Mouse (Mus musculus) neural tube, embryonic 11.5 days (tissue): ENCODE results near the gene Itga6. TPM values are rescaled to one million over a fixed set of nuclear protein-coding genes. Genes with fewer than 3 reads are reported as not detected.

Experiments
- ATAC-seq: fragments of 200-750 bp; cut with Nextera tagmentation; 2 replicates; pipeline ENCODE4 v1.8.0; 2017; ENCODE audit warnings: moderate number of reproducible peaks, mild to moderate bottlenecking, moderate TSS enrichment, moderate library complexity; ENCODE audit not compliant: insufficient read depth, low FRiP score, low TSS enrichment
- DNase-seq: peaks from one replicate; pipeline ENCODE4 v3.0.0-alpha.2; 2015; ENCODE audit warnings: low spot score
- H3K27ac ChIP-seq: fragments of 300-500 bp; sonication (generic); 2 replicates; pipeline ENCODE4 v1.5.1; 2014; ENCODE audit warnings: low read depth, mild to moderate bottlenecking, low read length
- H3K27me3 ChIP-seq: fragments of 300-500 bp; sonication (generic); 2 replicates; pipeline ENCODE4 v1.6.1; 2014; ENCODE audit warnings: mild to moderate bottlenecking, low read length, mixed read lengths; ENCODE audit not compliant: control insufficient read depth, insufficient read depth
- H3K36me3 ChIP-seq: fragments of 300-500 bp; sonication (generic); 2 replicates; pipeline ENCODE4 v1.6.1; 2014; ENCODE audit warnings: mild to moderate bottlenecking, low read length, moderate library complexity, mixed read lengths; ENCODE audit not compliant: control insufficient read depth, insufficient read depth
- H3K4me1 ChIP-seq: fragments of 300-500 bp; sonication (generic); 2 replicates; pipeline ENCODE4 v1.6.1; 2014; ENCODE audit warnings: low read length, mixed read lengths; ENCODE audit not compliant: control insufficient read depth, insufficient read depth
- H3K4me2 ChIP-seq: fragments of 300-500 bp; sonication (generic); 2 replicates; pipeline ENCODE4 v1.6.1; 2014; ENCODE audit warnings: low read depth, mild to moderate bottlenecking, moderate library complexity
- H3K4me3 ChIP-seq: fragments of 300-500 bp; sonication (generic); 2 replicates; pipeline ENCODE4 v1.5.1; 2014; ENCODE audit warnings: low read depth, low read length
- H3K9ac ChIP-seq: fragments of 300-500 bp; sonication (generic); 2 replicates; pipeline ENCODE4 v1.6.1; 2014; ENCODE audit warnings: mild to moderate bottlenecking, low read length
- H3K9me3 ChIP-seq: fragments of 300-500 bp; sonication (generic); 2 replicates; pipeline ENCODE4 v1.6.1; 2016; ENCODE audit warnings: low read length; ENCODE audit not compliant: control insufficient read depth
- WGBS: fragments of 180-500 bp; shearing (Covaris S2); extraction: QIAGEN DNeasy Blood & Tissue Kit; methylation state at CpG from one replicate; pipeline ENCODE4 v1.1.7; 2014; 5-methylcytosine and 5-hydroxymethylcytosine counted together
- polyA plus RNA-seq: library from polyadenylated mRNA; unstranded; fragments of >200 nt; fragmentation: Nextera tagmentation; extraction: Ambion mirVana; gene quantifications from 2 replicates; pipeline ENCODE4 v1.2.1, GENCODE M21; 2014

The Itga6 gene
- polyA plus RNA-seq, 1 experiment from 2014 or later: 39.9 TPM

GRCm38 (mm10) chr2:71794139-71794538, 48.7 kb downstream of the Itga6 start:
- ATAC-seq: no peak
- Histone ChIP-seq H3K27ac (no peak overlapping the region), H3K9me3 (no peaks in the 10 kb centered on the region), H3K36me3 (no peaks in the 10 kb centered on the region), H3K27me3 (no peaks in the 10 kb centered on the region), H3K9ac (no peak overlapping the region), H3K4me2 (no peak overlapping the region), H3K4me3 (no peak overlapping the region), H3K4me1 (no peaks in the 10 kb centered on the region)
- DNase-seq: no peak
- 71% methylated on average over 6 of the region's 6 CpGs for WGBS

GRCm38 (mm10) chr2:71796787-71797186, 51.4 kb downstream of the Itga6 start:
- no peaks in the 10 kb centered on the region for H3K36me3 ChIP-seq
- no peaks in the 10 kb centered on the region for H3K9me3 ChIP-seq
- no peaks in the 10 kb centered on the region for H3K27me3 ChIP-seq
- no peak overlapping the region for H3K9ac ChIP-seq
- no peak overlapping the region for H3K4me3 ChIP-seq
- no peak overlapping the region for H3K4me2 ChIP-seq
- DNase-seq: no peak
- H3K4me1 ChIP-seq: no peaks in the 10 kb centered on the region
- H3K27ac ChIP-seq: no peak overlapping the region
- no peak for ATAC-seq
- WGBS: 81% methylated on average over 6 of the region's 6 CpGs

GRCm38 (mm10) chr2:71800798-71801197, 55.4 kb downstream of the Itga6 start:
- H3K4me2 ChIP-seq: no peak overlapping the region
- DNase-seq (no peak), ATAC-seq (no peak)
- WGBS: 44% methylated on average over 6 of the region's 6 CpGs
- H3K4me3 ChIP-seq: no peak overlapping the region
- H3K4me1 ChIP-seq: no peaks in the 10 kb centered on the region
- no peaks in the 10 kb centered on the region for H3K36me3 ChIP-seq
- no peaks in the 10 kb centered on the region for H3K9me3 ChIP-seq
- H3K27ac ChIP-seq: no peak overlapping the region
- no peaks in the 10 kb centered on the region for H3K27me3 ChIP-seq
- no peak overlapping the region for H3K9ac ChIP-seq

GRCm38 (mm10) chr2:71801691-71802090, 56.3 kb downstream of the Itga6 start:
- Histone ChIP-seq H3K27ac (no peak overlapping the region), H3K9ac (no peak overlapping the region), H3K4me3 (no peak overlapping the region), H3K36me3 (no peaks in the 10 kb centered on the region), H3K4me2 (no peak overlapping the region), H3K9me3 (no peaks in the 10 kb centered on the region), H3K27me3 (no peaks in the 10 kb centered on the region), H3K4me1 (no peaks in the 10 kb centered on the region)
- DNase-seq: no peak
- ATAC-seq: no peak
- WGBS: 74% methylated on average over 7 of the region's 7 CpGs

GRCm38 (mm10) chr2:71802131-71802530, 56.7 kb downstream of the Itga6 start:
- no peaks in the 10 kb centered on the region for H3K4me1 ChIP-seq
- H3K36me3 ChIP-seq: no peaks in the 10 kb centered on the region
- 76% methylated on average over 4 of the region's 4 CpGs for WGBS
- no peaks in the 10 kb centered on the region for H3K27me3 ChIP-seq
- ATAC-seq (no peak), DNase-seq (no peak)
- no peak overlapping the region for H3K4me3 ChIP-seq
- H3K9ac ChIP-seq: no peak overlapping the region
- no peak overlapping the region for H3K4me2 ChIP-seq
- H3K27ac ChIP-seq: no peak overlapping the region
- no peaks in the 10 kb centered on the region for H3K9me3 ChIP-seq

GRCm38 (mm10) chr2:71805120-71805519, 59.7 kb downstream of the Itga6 start:
- H3K4me3 ChIP-seq: no peak overlapping the region
- no peak overlapping the region for H3K27ac ChIP-seq
- no peak for ATAC-seq
- H3K27me3 ChIP-seq: no peaks in the 10 kb centered on the region
- H3K36me3 ChIP-seq: no peaks in the 10 kb centered on the region
- DNase-seq: no peak
- no peak overlapping the region for H3K9ac ChIP-seq
- H3K4me2 ChIP-seq: no peak overlapping the region
- WGBS: 89% methylated on average over 7 of the region's 7 CpGs
- H3K4me1 ChIP-seq: no peaks in the 10 kb centered on the region
- no peaks in the 10 kb centered on the region for H3K9me3 ChIP-seq

- no peaks in the 10 kb centered on the region for H3K27me3 ChIP-seq
- 74% methylated on average over 11 of the region's 11 CpGs for WGBS
- H3K9me3 ChIP-seq: no peaks in the 10 kb centered on the region
- no peak overlapping the region for H3K4me3 ChIP-seq
- H3K36me3 ChIP-seq: no peaks in the 10 kb centered on the region
- H3K4me2 ChIP-seq: no peak overlapping the region
- H3K4me1 ChIP-seq: no peaks in the 10 kb centered on the region
- H3K27ac ChIP-seq: no peak overlapping the region
- DNase-seq (no peak), ATAC-seq (no peak)
- H3K9ac ChIP-seq: no peak overlapping the region
These were observed 60.5 kb downstream of the Itga6 start for GRCm38 (mm10) chr2:71805611-71806567.

GRCm38 (mm10) chr2:71809289-71809860, 64.0 kb downstream of the Itga6 start:
- 0 out of 2 replicates have a peak, but pooled peaks cover 5% of the 10 kb centered on the region for H3K4me1 ChIP-seq
- ATAC-seq (no peak), DNase-seq (no peak)
- no peak overlapping the region for H3K4me2 ChIP-seq
- H3K9me3 ChIP-seq: no peaks in the 10 kb centered on the region
- 84% methylated on average over 10 of the region's 10 CpGs for WGBS
- H3K27ac ChIP-seq: no peak overlapping the region
- H3K9ac ChIP-seq: no peak overlapping the region
- H3K4me3 ChIP-seq: no peak overlapping the region
- no peaks in the 10 kb centered on the region for H3K27me3 ChIP-seq
- no peaks in the 10 kb centered on the region for H3K36me3 ChIP-seq

- no peaks in the 10 kb centered on the region for H3K36me3 ChIP-seq
- ATAC-seq (no peak), DNase-seq (no peak)
- H3K9ac ChIP-seq: no peak overlapping the region
- no peak overlapping the region for H3K4me2 ChIP-seq
- no peaks in the 10 kb centered on the region for H3K9me3 ChIP-seq
- no peak overlapping the region for H3K27ac ChIP-seq
- 96% methylated on average over 11 of the region's 11 CpGs for WGBS
- 0 out of 2 replicates have a peak, but pooled peaks cover 5% of the 10 kb centered on the region for H3K4me1 ChIP-seq
- H3K27me3 ChIP-seq: no peaks in the 10 kb centered on the region
- H3K4me3 ChIP-seq: no peak overlapping the region
These were observed 64.6 kb downstream of the Itga6 start for GRCm38 (mm10) chr2:71810010-71810409.
